In genomic region chr19:47910117-47910618, GRCm38 (mm10) we compare ENCODE assay signal across 9 mouse cellular contexts. TPM values are rescaled to one million over a fixed set of nuclear protein-coding genes. Genes with fewer than 3 reads are reported as not detected.
DNase-seq lines count a peak whose midpoint lies in the region; ATAC-seq lines count a peak whose summit lies in the region.
"Had no signal": no experiment of that assay in that cellular context is flagged by ENCODE, and none has a peak within 500 bp of the region (broad histone marks: within the 10 kb centered on the region; RNA-seq: fewer than 3 reads in every experiment).

No protein-coding gene starts in this region.

- H3K4me3 ChIP-seq in kidney, embryonic 14.5 days (ENCODE audit: low read length) = no peak overlapping the region
- peak overlapping the region; percentile 31; the same call in 1 of the 2 replicates for H3K4me3 ChIP-seq in embryonic facial prominence, embryonic 14.5 days (ENCODE audit: low read depth, low read length)
- H3K4me3 ChIP-seq in limb, embryonic 12.5 days (replicated peaks) = peak overlapping the region; percentile 33; the same call in 1 of the 2 replicates
- peak overlapping the region; percentile 27 for H3K4me3 ChIP-seq in neural tube, embryonic 15.5 days (replicated peaks)

- no peaks in the 10 kb centered on the region for H3K27me3 ChIP-seq in kidney, embryonic 14.5 days (ENCODE audit: control insufficient read depth, insufficient read depth, low read length)
- no peaks in the 10 kb centered on the region for H3K27me3 ChIP-seq in embryonic facial prominence, embryonic 14.5 days (replicated peaks; ENCODE audit: control insufficient read depth, insufficient read depth, low read length)
- H3K27me3 ChIP-seq in limb, embryonic 12.5 days = no peaks in the 10 kb centered on the region
- no peaks in the 10 kb centered on the region for H3K27me3 ChIP-seq in neural tube, embryonic 15.5 days (replicated peaks)

- H3K4me2 ChIP-seq in kidney, embryonic 14.5 days (replicated peaks; ENCODE audit: low read depth, low read length) = peak overlapping the region; percentile 51; the same call in 1 of the 2 replicates
- peak overlapping the region; percentile 53 for H3K4me2 ChIP-seq in embryonic facial prominence, embryonic 14.5 days (ENCODE audit: low read depth, low read length)
- H3K4me2 ChIP-seq in limb, embryonic 12.5 days = peak overlapping the region; percentile 58
- peak overlapping the region; percentile 54 for H3K4me2 ChIP-seq in neural tube, embryonic 15.5 days

- 38% methylated on average over 4 of the region's 4 CpGs for WGBS in kidney, embryonic 14.5 days
- WGBS in embryonic facial prominence, embryonic 14.5 days = 37% methylated on average over 4 of the region's 4 CpGs
- WGBS in limb, embryonic 12.5 days = 41% methylated on average over 3 of the region's 4 CpGs
- 64% methylated on average over 3 of the region's 4 CpGs for WGBS in neural tube, embryonic 15.5 days

- no peak for DNase-seq in kidney, postnatal 14 days
- no peak for DNase-seq in embryonic facial prominence, embryonic 14.5 days (ENCODE audit: low spot score)
- no peak for DNase-seq in cerebellum, adult 9-11 months
- DNase-seq in frontal cortex, postnatal 25 days (ENCODE audit: low spot score in 2 of 2) = no peak
- no peak for DNase-seq in cerebellum, adult 11 months
- DNase-seq: kidney, adult 18-20 months had no signal

- peaks cover 6% of the 10 kb centered on the region; the same call in 1 of the 2 replicates for H3K36me3 ChIP-seq in kidney, embryonic 14.5 days (ENCODE audit: control insufficient read depth, insufficient read depth, low read length)
- no peaks in the 10 kb centered on the region for H3K36me3 ChIP-seq in embryonic facial prominence, embryonic 14.5 days (ENCODE audit: control insufficient read depth, insufficient read depth, low read length)
- H3K36me3 ChIP-seq in limb, embryonic 12.5 days = peaks cover 29% of the 10 kb centered on the region
- H3K36me3 ChIP-seq in neural tube, embryonic 15.5 days = no peaks in the 10 kb centered on the region

- ATAC-seq in kidney, embryonic 14.5 days (ENCODE audit: low FRiP score, low TSS enrichment) = no peak
- ATAC-seq in embryonic facial prominence, embryonic 14.5 days (ENCODE audit: low read depth) = no peak
- no peak for ATAC-seq in limb, embryonic 12.5 days (ENCODE audit: insufficient number of reproducible peaks, insufficient read depth, low FRiP score, low TSS enrichment, low read depth)
- no peak for ATAC-seq in neural tube, embryonic 15.5 days (ENCODE audit: low FRiP score)

- H3K9ac ChIP-seq in kidney, embryonic 14.5 days (ENCODE audit: low read depth, low read length) = peak overlapping the region; percentile 53; the same call in 1 of the 2 replicates
- peak overlapping the region; percentile 66 for H3K9ac ChIP-seq in embryonic facial prominence, embryonic 14.5 days (ENCODE audit: low read depth, low read length)
- H3K9ac ChIP-seq in limb, embryonic 12.5 days (replicated peaks) = peak overlapping the region; percentile 67
- peak overlapping the region; percentile 42; the same call in 1 of the 2 replicates for H3K9ac ChIP-seq in neural tube, embryonic 15.5 days (replicated peaks)

- peaks cover 19% of the 10 kb centered on the region for H3K4me1 ChIP-seq in kidney, embryonic 14.5 days (ENCODE audit: control insufficient read depth, insufficient read depth, low read length)
- H3K4me1 ChIP-seq in embryonic facial prominence, embryonic 14.5 days (ENCODE audit: control insufficient read depth, insufficient read depth, low read length) = peaks cover 16% of the 10 kb centered on the region; the same call in 1 of the 2 replicates
- peaks cover 49% of the 10 kb centered on the region for H3K4me1 ChIP-seq in limb, embryonic 12.5 days (replicated peaks)
- peaks cover 26% of the 10 kb centered on the region for H3K4me1 ChIP-seq in neural tube, embryonic 15.5 days

- peak overlapping the region; percentile 86; the same call in 1 of the 2 replicates for H3K27ac ChIP-seq in kidney, embryonic 14.5 days (ENCODE audit: low read depth, low read length)
- H3K27ac ChIP-seq in embryonic facial prominence, embryonic 14.5 days (replicated peaks; ENCODE audit: low read depth, low read length) = peak overlapping the region; percentile 86
- H3K27ac ChIP-seq in limb, embryonic 12.5 days = peak overlapping the region; percentile 95
- peak overlapping the region; percentile 82 for H3K27ac ChIP-seq in neural tube, embryonic 15.5 days (replicated peaks)

- H3K9me3 ChIP-seq in kidney, embryonic 14.5 days (ENCODE audit: control insufficient read depth, low read length) = no peaks in the 10 kb centered on the region
- H3K9me3 ChIP-seq in embryonic facial prominence, embryonic 14.5 days (ENCODE audit: control insufficient read depth, low read length) = no peaks in the 10 kb centered on the region
- no peaks in the 10 kb centered on the region for H3K9me3 ChIP-seq in limb, embryonic 12.5 days
- H3K9me3 ChIP-seq in neural tube, embryonic 15.5 days (replicated peaks) = no peaks in the 10 kb centered on the region

RNA-seq across cellular contexts. Expression of gene Cfap43, which starts 8.9 kb away (rescaled TPM):
- 0.03 and 0.14 TPM in 2 replicates for polyA plus RNA-seq in kidney, embryonic 14.5 days (2014; fragmentation: Nextera tagmentation; extraction: Ambion mirVana)
- 0.28 and 0.75 TPM in 2 replicates for polyA plus RNA-seq in embryonic facial prominence, embryonic 14.5 days (2014; fragmentation: Nextera tagmentation; extraction: Ambion mirVana)
- 0.09 TPM in 1 of 2 replicates, not detected in the other for polyA plus RNA-seq in limb, embryonic 12.5 days (2016; fragmentation: Nextera tagmentation; extraction: Ambion mirVana)
- 0.51 and 0.98 TPM in 2 replicates for polyA plus RNA-seq in neural tube, embryonic 15.5 days (2015; fragmentation: Nextera tagmentation; extraction: Ambion mirVana)

RNA-seq across cellular contexts. Expression of gene Itprip, which starts 8.9 kb away (rescaled TPM):
- 8.3 and 14.6 TPM in 2 replicates for polyA plus RNA-seq in kidney, embryonic 14.5 days (2014; fragmentation: Nextera tagmentation; extraction: Ambion mirVana)
- polyA plus RNA-seq in embryonic facial prominence, embryonic 14.5 days (2014; fragmentation: Nextera tagmentation; extraction: Ambion mirVana) = 10.7 and 12.5 TPM in 2 replicates
- polyA plus RNA-seq in limb, embryonic 12.5 days (2016; fragmentation: Nextera tagmentation; extraction: Ambion mirVana) = 29.4 and 29.9 TPM in 2 replicates
- 3.6 and 7.8 TPM in 2 replicates for polyA plus RNA-seq in neural tube, embryonic 15.5 days (2015; fragmentation: Nextera tagmentation; extraction: Ambion mirVana)

RNA-seq across cellular contexts. Expression of gene Cfap58, which starts 27.3 kb away (rescaled TPM):
- polyA plus RNA-seq in kidney, embryonic 14.5 days (2014; fragmentation: Nextera tagmentation; extraction: Ambion mirVana) = 0.09 TPM in 1 of 2 replicates, not detected in the other
- polyA plus RNA-seq in embryonic facial prominence, embryonic 14.5 days (2014; fragmentation: Nextera tagmentation; extraction: Ambion mirVana) = 0.38 and 0.58 TPM in 2 replicates
- polyA plus RNA-seq in limb, embryonic 12.5 days (2016; fragmentation: Nextera tagmentation; extraction: Ambion mirVana) = 0.08 TPM in 1 of 2 replicates, not detected in the other
- 0.47 and 0.59 TPM in 2 replicates for polyA plus RNA-seq in neural tube, embryonic 15.5 days (2015; fragmentation: Nextera tagmentation; extraction: Ambion mirVana)

RNA-seq across cellular contexts. Expression of gene Gsto2, which starts 44.8 kb away (rescaled TPM):
- polyA plus RNA-seq in kidney, embryonic 14.5 days (2014; fragmentation: Nextera tagmentation; extraction: Ambion mirVana) = 1.8 and 2.1 TPM in 2 replicates
- polyA plus RNA-seq in embryonic facial prominence, embryonic 14.5 days (2014; fragmentation: Nextera tagmentation; extraction: Ambion mirVana) = 0.86 and 1.2 TPM in 2 replicates
- polyA plus RNA-seq in limb, embryonic 12.5 days (2016; fragmentation: Nextera tagmentation; extraction: Ambion mirVana) = 0.59 and 0.97 TPM in 2 replicates
- polyA plus RNA-seq in neural tube, embryonic 15.5 days (2015; fragmentation: Nextera tagmentation; extraction: Ambion mirVana) = 1.4 and 1.8 TPM in 2 replicates

RNA-seq across cellular contexts. Expression of gene Gsto1, which starts 55.4 kb away (rescaled TPM):
- polyA plus RNA-seq in kidney, embryonic 14.5 days (2014; fragmentation: Nextera tagmentation; extraction: Ambion mirVana) = 117 and 131 TPM in 2 replicates
- polyA plus RNA-seq in embryonic facial prominence, embryonic 14.5 days (2014; fragmentation: Nextera tagmentation; extraction: Ambion mirVana) = 119 and 148 TPM in 2 replicates
- polyA plus RNA-seq in limb, embryonic 12.5 days (2016; fragmentation: Nextera tagmentation; extraction: Ambion mirVana) = 211 and 229 TPM in 2 replicates
- polyA plus RNA-seq in neural tube, embryonic 15.5 days (2015; fragmentation: Nextera tagmentation; extraction: Ambion mirVana) = 156 and 169 TPM in 2 replicates
